Mouse (Mus musculus) limb, embryonic 11.5 days (tissue): ENCODE results near the gene Aoc3. TPM values are rescaled to one million over a fixed set of nuclear protein-coding genes. Genes with fewer than 3 reads are reported as not detected.
A peak's percentile ranks its signal among the peaks of the same experiment; 100 is the strongest.

Experiments
- ATAC-seq: fragments of 200-750 bp; cut with Nextera tagmentation; 2 replicates; pipeline ENCODE4 v1.8.0; 2017; ENCODE audit warnings: low read depth; ENCODE audit not compliant: insufficient number of reproducible peaks, low FRiP score, low TSS enrichment
- DNase-seq: peaks from one replicate; pipeline ENCODE4 v3.0.0-alpha.2; 2015; ENCODE audit warnings: low spot score
- H3K27ac ChIP-seq: fragments of 300-500 bp; sonication (generic); replicated peaks from 2 replicates; pipeline ENCODE4 v1.5.1; 2014; ENCODE audit warnings: low read depth, mild to moderate bottlenecking, low read length
- H3K27me3 ChIP-seq: fragments of 300-500 bp; sonication (generic); 2 replicates; pipeline ENCODE4 v1.6.1; 2014; ENCODE audit warnings: mild to moderate bottlenecking, low read length, mixed read lengths; ENCODE audit not compliant: control insufficient read depth, insufficient read depth
- H3K36me3 ChIP-seq: fragments of 300-500 bp; sonication (generic); 2 replicates; pipeline ENCODE4 v1.6.1; 2014; ENCODE audit warnings: mild to moderate bottlenecking, low read length, moderate library complexity, mixed read lengths; ENCODE audit not compliant: control insufficient read depth, insufficient read depth
- H3K4me1 ChIP-seq: fragments of 300-500 bp; sonication (generic); 2 replicates; pipeline ENCODE4 v1.6.1; 2014; ENCODE audit warnings: low read length, mixed read lengths; ENCODE audit not compliant: control insufficient read depth, insufficient read depth
- H3K4me2 ChIP-seq: fragments of 300-500 bp; sonication (generic); 2 replicates; pipeline ENCODE4 v1.6.1; 2014; ENCODE audit warnings: low read depth, mild to moderate bottlenecking, moderate library complexity; ENCODE audit not compliant: severe bottlenecking
- H3K4me3 ChIP-seq: fragments of 300-500 bp; sonication (generic); 2 replicates; pipeline ENCODE4 v1.5.1; 2014; ENCODE audit warnings: low read depth, low read length
- H3K9ac ChIP-seq: fragments of 300-500 bp; sonication (generic); 2 replicates; pipeline ENCODE4 v1.6.1; 2014; ENCODE audit warnings: mild to moderate bottlenecking, low read length
- H3K9me3 ChIP-seq: fragments of 300-500 bp; sonication (generic); 2 replicates; pipeline ENCODE4 v1.6.1; 2016; ENCODE audit warnings: low read length; ENCODE audit not compliant: control insufficient read depth
- WGBS: fragments of 180-500 bp; shearing (Covaris S2); extraction: QIAGEN DNeasy Blood & Tissue Kit; methylation state at CpG from one replicate; pipeline ENCODE4 v1.1.7; 2014; 5-methylcytosine and 5-hydroxymethylcytosine counted together
- polyA plus RNA-seq: library from polyadenylated mRNA; unstranded; fragments of >200 nt; fragmentation: Nextera tagmentation; extraction: Ambion mirVana; gene quantifications from 2 replicates; pipeline ENCODE4 v1.2.1, GENCODE M21; 2014

Aoc3 gene
- polyA plus RNA-seq, 1 experiment from 2014 or later = not detected

DNA sequence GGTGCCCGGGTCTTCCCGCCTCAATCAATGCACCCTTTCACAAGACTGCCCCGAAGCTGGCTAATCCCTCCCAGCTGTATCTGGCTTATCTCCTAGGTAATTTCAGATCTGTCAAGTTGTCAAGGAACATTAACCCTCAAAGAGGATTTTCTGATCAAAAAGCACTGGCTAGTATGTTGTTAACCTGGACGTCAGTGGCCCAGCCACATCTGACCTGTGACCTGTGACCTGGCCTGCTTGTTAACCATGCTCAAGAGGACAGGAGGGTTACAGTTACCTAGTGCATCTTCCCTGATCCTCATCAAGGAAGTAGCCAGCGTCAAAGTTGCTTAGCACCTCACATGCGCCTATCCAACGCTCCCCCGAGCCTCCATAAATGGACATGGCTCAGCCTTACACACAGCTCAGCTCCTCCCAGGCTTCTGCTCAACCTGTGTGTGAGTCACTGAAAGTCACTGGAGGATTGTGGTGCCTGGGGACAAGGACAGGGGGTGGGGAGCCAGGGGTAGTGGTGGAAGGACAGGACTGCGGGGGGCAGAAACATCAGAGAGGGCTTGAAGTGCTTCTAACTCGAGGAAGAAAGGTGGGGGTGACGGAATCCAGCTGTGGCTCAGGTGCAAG lies 20.8 kb downstream of the Aoc3 start:
- Histone ChIP-seq H3K4me3 (no peak overlapping the region), H3K27me3 (no peaks in the 10 kb centered on the region), H3K9me3 (no peaks in the 10 kb centered on the region), H3K27ac (no peak overlapping the region), H3K9ac (no peak overlapping the region), H3K4me1 (no peaks in the 10 kb centered on the region), H3K4me2 (no peak overlapping the region), H3K36me3 (no peaks in the 10 kb centered on the region)
- ATAC-seq (no peak), DNase-seq (no peak)
- 41% methylated on average over 11 of the region's 11 CpGs for WGBS

DNA sequence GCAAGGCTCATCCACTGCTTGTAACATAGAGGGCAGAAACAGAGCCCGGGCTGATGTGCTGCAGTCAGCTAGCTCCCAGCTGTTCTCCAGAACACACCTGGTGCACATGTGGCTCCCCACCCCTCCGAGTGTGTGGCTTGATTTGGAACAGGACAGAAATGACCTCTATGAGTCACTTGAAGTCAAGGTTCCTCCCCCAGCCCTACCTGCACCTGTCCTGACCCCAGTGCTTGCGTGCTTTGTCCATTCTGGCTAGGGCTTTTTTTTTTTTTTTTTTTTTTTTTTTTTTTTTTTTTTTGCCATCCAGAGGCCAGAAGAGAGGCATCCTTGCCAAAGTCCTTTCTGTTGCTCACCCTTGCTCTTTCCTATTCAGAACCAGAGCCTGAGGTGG lies 21.3 kb downstream of the Aoc3 start:
- DNase-seq (peak; percentile 36), ATAC-seq (no peak)
- no peak overlapping the region for H3K9ac ChIP-seq
- no peaks in the 10 kb centered on the region for H3K4me1 ChIP-seq
- H3K4me2 ChIP-seq = no peak overlapping the region
- no peaks in the 10 kb centered on the region for H3K36me3 ChIP-seq
- H3K9me3 ChIP-seq = no peaks in the 10 kb centered on the region
- no peak overlapping the region for H3K27ac ChIP-seq
- H3K4me3 ChIP-seq = no peak overlapping the region
- 43% methylated on average over 3 of the region's 3 CpGs for WGBS
- H3K27me3 ChIP-seq = no peaks in the 10 kb centered on the region

GRCm38 (mm10) chr11:101353436-101353835 lies 23.0 kb downstream of the Aoc3 start:
- WGBS = 92% methylated on average over 12 of the region's 12 CpGs
- ATAC-seq (no peak), DNase-seq (no peak)
- H3K9ac ChIP-seq = no peak overlapping the region
- no peak overlapping the region for H3K4me3 ChIP-seq
- H3K27ac ChIP-seq = no peak overlapping the region
- H3K27me3 ChIP-seq = no peaks in the 10 kb centered on the region
- H3K9me3 ChIP-seq = no peaks in the 10 kb centered on the region
- no peaks in the 10 kb centered on the region for H3K36me3 ChIP-seq
- H3K4me2 ChIP-seq = no peak overlapping the region
- H3K4me1 ChIP-seq = no peaks in the 10 kb centered on the region

GRCm38 (mm10) chr11:101354438-101355010 lies 24.1 kb downstream of the Aoc3 start:
- Histone ChIP-seq H3K36me3 (no peaks in the 10 kb centered on the region), H3K27me3 (no peaks in the 10 kb centered on the region), H3K9me3 (no peaks in the 10 kb centered on the region), H3K4me2 (no peak overlapping the region), H3K4me1 (no peaks in the 10 kb centered on the region), H3K27ac (no peak overlapping the region), H3K4me3 (no peak overlapping the region), H3K9ac (no peak overlapping the region)
- 86% methylated on average over 5 of the region's 5 CpGs for WGBS
- ATAC-seq (no peak), DNase-seq (no peak)

DNA sequence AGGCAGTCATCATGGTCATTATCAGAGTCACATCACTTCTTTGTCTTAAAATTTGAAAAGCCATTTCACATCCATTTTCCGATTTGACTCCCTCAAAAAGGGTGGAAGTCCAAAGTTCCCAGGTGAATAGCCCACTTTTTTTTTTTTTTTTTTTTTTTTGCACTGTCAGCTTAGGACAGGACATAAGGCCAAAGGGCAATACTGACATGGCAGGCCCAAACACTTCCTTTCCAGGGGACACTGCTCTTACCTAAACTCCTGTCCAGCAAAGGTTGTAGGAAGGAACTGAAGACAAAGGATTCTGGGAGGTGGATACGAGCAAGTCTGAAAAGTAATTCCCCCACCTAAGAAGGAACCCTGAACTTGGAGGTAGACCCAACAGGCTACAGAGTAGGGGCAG lies 25.5 kb downstream of the Aoc3 start:
- Histone ChIP-seq H3K9ac (no peak overlapping the region), H3K27me3 (no peaks in the 10 kb centered on the region), H3K4me3 (no peak overlapping the region), H3K4me1 (no peaks in the 10 kb centered on the region), H3K36me3 (no peaks in the 10 kb centered on the region), H3K27ac (no peak overlapping the region), H3K9me3 (no peaks in the 10 kb centered on the region), H3K4me2 (no peak overlapping the region)
- ATAC-seq (no peak), DNase-seq (no peak)
- whole genome bisulfite sequencing = 90% methylated on average over 2 of the region's 2 CpGs

DNA sequence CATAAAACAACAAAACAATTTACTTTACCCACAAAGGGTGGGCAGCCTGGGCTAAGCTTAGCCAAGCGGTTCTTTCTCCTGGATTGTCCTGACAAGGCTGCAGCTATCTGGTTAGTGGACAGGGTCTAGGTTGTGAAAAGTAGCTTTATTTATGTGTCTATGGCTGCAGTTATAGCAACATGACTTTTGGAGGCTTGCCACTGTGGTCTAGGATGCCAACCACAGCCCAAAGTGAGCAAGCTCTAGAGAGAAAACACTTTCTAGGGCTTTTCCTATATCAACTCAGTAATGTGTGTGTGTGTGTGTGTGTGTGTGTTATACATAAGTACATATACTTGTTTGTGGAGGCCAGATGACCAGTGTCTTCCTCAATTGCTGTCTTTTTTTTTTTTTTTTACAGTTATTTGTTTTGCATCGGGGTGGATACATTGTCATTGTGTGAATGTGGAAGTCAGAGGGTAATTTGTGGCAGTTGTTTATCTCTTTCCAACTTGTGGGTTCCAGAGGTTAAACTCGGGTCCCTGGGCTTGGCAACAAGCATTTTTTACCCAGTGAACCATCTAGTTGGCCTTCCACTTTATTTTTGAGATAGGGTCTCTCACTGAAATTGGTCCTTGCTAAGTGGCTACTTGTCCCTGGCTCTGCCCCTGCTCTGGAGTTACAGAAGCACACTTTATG lies 27.2 kb downstream of the Aoc3 start:
- no peak overlapping the region for H3K4me3 ChIP-seq
- ATAC-seq = no peak
- no peak overlapping the region for H3K27ac ChIP-seq
- no peak for DNase-seq
- no peaks in the 10 kb centered on the region for H3K36me3 ChIP-seq
- H3K4me2 ChIP-seq = no peak overlapping the region
- H3K9ac ChIP-seq = no peak overlapping the region
- WGBS = 76% methylated on average over 3 of the region's 3 CpGs
- no peaks in the 10 kb centered on the region for H3K9me3 ChIP-seq
- no peaks in the 10 kb centered on the region for H3K4me1 ChIP-seq
- H3K27me3 ChIP-seq = no peaks in the 10 kb centered on the region

GRCm38 (mm10) chr11:101359776-101360175 lies 29.4 kb downstream of the Aoc3 start:
- no peak for ATAC-seq
- Histone ChIP-seq H3K9ac (no peak overlapping the region), H3K36me3 (no peaks in the 10 kb centered on the region), H3K4me2 (no peak overlapping the region), H3K27ac (no peak overlapping the region), H3K27me3 (no peaks in the 10 kb centered on the region), H3K4me3 (no peak overlapping the region), H3K4me1 (no peaks in the 10 kb centered on the region), H3K9me3 (no peaks in the 10 kb centered on the region)
- 68% methylated on average over 9 of the region's 9 CpGs for WGBS
- DNase-seq = no peak

- 63% methylated on average over 3 of the region's 3 CpGs for WGBS
- no peak overlapping the region for H3K4me3 ChIP-seq
- H3K9ac ChIP-seq = no peak overlapping the region
- H3K4me1 ChIP-seq = no peaks in the 10 kb centered on the region
- DNase-seq (no peak), ATAC-seq (no peak)
- H3K27me3 ChIP-seq = no peaks in the 10 kb centered on the region
- no peaks in the 10 kb centered on the region for H3K36me3 ChIP-seq
- no peaks in the 10 kb centered on the region for H3K9me3 ChIP-seq
- no peak overlapping the region for H3K4me2 ChIP-seq
- no peak overlapping the region for H3K27ac ChIP-seq
Observed at GRCm38 (mm10) chr11:101360651-101361113, 30.3 kb downstream of the Aoc3 start.
